Mouse (Mus musculus) spleen, adult 2 months (tissue): ENCODE results near the gene Hoxb2. TPM values are rescaled to one million over a fixed set of nuclear protein-coding genes. Genes with fewer than 3 reads are reported as not detected.

Source experiments
- DNase-seq, 2 experiments: peaks; one replicate each; pipeline versions ENCODE4 v3.0.0 to v3.0.0-alpha.2; 2012 to 2021; ENCODE audit warnings: low spot score in 2 of 2, low read depth in 1 of 2
- H3K27ac ChIP-seq: fragments of 200-500 bp; 2 replicates; pipeline ENCODE4 v1.5.1; 2012; ENCODE audit warnings: low read length, inconsistent platforms; ENCODE audit not compliant: insufficient read depth
- H3K27me3 ChIP-seq: fragments of 200-500 bp; 2 replicates; pipeline ENCODE4 v1.6.1; 2012; ENCODE audit warnings: mild to moderate bottlenecking, moderate library complexity, low read length, inconsistent platforms; ENCODE audit not compliant: control insufficient read depth, insufficient read depth
- H3K36me3 ChIP-seq: fragments of 200-500 bp; 2 replicates; pipeline ENCODE4 v1.6.1; 2012; ENCODE audit warnings: mild to moderate bottlenecking, low read length, inconsistent platforms; ENCODE audit not compliant: control insufficient read depth, insufficient read depth
- H3K4me1 ChIP-seq: fragments of 200-500 bp; 2 replicates; pipeline ENCODE4 v1.6.1; 2011; ENCODE audit warnings: inconsistent platforms; ENCODE audit not compliant: control insufficient read depth, insufficient read depth, insufficient read length
- H3K4me3 ChIP-seq: fragments of 200-500 bp; 2 replicates; pipeline ENCODE4 v1.5.1; 2011; ENCODE audit warnings: mild to moderate bottlenecking, inconsistent platforms; ENCODE audit not compliant: insufficient read depth, insufficient read length; ENCODE audit errors: extremely low read depth
- CTCF ChIP-seq: fragments of 200-500 bp; IDR thresholded peaks from 2 replicates; pipeline ENCODE4 v1.5.1; 2011; ENCODE audit warnings: mild to moderate bottlenecking, inconsistent platforms; ENCODE audit not compliant: insufficient read depth, insufficient read length, insufficient replicate concordance; ENCODE audit errors: extremely low read depth
- POLR2A ChIP-seq: fragments of 200-500 bp; IDR thresholded peaks from 2 replicates; pipeline ENCODE4 v1.6.1; 2011; ENCODE audit warnings: low read depth, low read length, inconsistent platforms
- WGBS: fragments of 180-500 bp; shearing (Covaris S2); methylation state at CpG from one replicate; pipeline ENCODE4 v1.1.7; 2018; 5-methylcytosine and 5-hydroxymethylcytosine counted together
- polyA plus RNA-seq: library from polyadenylated mRNA; depleted of rRNA; stranded (reverse); fragments of >200 nt; gene quantifications from 2 replicates; pipeline ENCODE4 v1.2.3, GENCODE M21; 2012; rRNA removed

The Hoxb2 gene
- polyA plus RNA-seq, result 1.9 and 2.4 TPM in 2 replicates

DNA sequence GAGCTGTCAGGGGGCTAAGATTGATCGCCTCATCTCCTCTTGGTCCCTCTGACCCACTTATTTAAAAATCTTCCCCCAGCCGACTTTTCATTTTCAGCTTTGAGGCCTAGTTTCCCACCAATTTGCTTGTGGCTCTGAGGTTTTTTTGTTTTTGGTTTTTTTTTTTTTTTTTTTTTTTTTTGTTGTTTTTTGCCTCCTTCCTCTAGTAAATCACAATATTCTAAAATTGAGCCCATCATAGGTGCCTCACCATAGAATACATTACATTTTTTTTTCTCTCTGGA, at the start of gene Hoxb2:
Gene Hoxb2, plus strand, starts transcription at position 185 of the 284 bp plus-strand sequence.
- Histone ChIP-seq H3K4me3 (no peak within 1 kb of the TSS), H3K4me1 (peaks cover 5% of the 10 kb centered on the region), H3K27ac (peak within 1 kb of the TSS; percentile 41), H3K27me3 (peaks cover 27% of the 10 kb centered on the region), H3K36me3 (no peaks in the 10 kb centered on the region)
- 70% methylated on average over 2 of the region's 2 CpGs for WGBS
- DNase-seq, result no peak
- TF ChIP-seq CTCF (no peak), POLR2A (no peak)

DNA sequence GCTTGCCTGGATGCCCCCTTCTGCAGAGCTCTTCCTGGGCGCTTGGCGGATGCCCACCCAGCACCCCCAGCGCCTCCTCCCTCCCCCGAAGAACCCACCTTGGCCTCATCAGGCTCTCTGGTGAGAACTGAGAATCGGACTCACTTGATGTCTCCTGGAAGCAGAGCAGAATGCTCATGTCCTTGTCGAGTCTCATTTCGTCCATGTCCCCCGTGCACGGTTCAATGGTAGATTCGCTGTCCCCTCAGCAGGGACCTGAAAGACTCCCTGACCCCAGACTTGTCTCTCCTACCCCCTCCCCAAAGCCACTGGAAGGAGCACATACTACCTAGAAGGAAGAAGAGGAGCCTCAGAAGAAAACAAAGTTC, 49.3 kb upstream of the Hoxb2 start:
- Histone ChIP-seq H3K4me3 (no peak overlapping the region), H3K27me3 (peaks cover 38% of the 10 kb centered on the region), H3K4me1 (peaks cover 4% of the 10 kb centered on the region; the same call in 1 of the 2 replicates), H3K36me3 (no peaks in the 10 kb centered on the region), H3K27ac (no peak overlapping the region)
- no peak for TF ChIP-seq CTCF
- no peak for TF ChIP-seq POLR2A
- DNase-seq, result no peak
- 74% methylated on average over 10 of the region's 10 CpGs for WGBS

DNA sequence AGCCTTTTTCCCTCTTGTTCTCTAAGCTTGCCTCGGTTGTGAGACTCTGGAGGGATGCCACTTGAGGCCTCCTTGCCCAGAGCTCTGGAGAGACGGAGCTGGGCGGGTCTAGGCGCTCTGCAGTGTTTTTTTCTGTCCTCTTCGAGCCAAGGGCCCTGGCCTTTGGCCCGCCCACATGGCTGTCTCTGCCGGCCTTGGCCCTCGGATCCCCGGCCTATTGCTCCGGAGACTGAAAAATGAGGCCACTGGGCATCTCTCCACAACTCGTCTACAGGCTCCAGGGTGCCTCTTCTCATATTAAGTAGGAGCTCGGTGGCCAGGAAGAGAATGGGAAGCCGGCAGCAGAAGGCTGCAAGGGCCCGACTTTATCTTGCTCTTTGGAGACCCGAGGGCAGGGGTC, 48.5 kb upstream of the Hoxb2 start:
- Histone ChIP-seq H3K27me3 (peaks cover 36% of the 10 kb centered on the region), H3K4me3 (no peak overlapping the region), H3K4me1 (peaks cover 4% of the 10 kb centered on the region; the same call in 1 of the 2 replicates), H3K36me3 (no peaks in the 10 kb centered on the region), H3K27ac (no peak overlapping the region)
- TF ChIP-seq CTCF (no peak), POLR2A (no peak)
- WGBS, result 62% methylated on average over 15 of the region's 15 CpGs
- no peak for DNase-seq

DNA sequence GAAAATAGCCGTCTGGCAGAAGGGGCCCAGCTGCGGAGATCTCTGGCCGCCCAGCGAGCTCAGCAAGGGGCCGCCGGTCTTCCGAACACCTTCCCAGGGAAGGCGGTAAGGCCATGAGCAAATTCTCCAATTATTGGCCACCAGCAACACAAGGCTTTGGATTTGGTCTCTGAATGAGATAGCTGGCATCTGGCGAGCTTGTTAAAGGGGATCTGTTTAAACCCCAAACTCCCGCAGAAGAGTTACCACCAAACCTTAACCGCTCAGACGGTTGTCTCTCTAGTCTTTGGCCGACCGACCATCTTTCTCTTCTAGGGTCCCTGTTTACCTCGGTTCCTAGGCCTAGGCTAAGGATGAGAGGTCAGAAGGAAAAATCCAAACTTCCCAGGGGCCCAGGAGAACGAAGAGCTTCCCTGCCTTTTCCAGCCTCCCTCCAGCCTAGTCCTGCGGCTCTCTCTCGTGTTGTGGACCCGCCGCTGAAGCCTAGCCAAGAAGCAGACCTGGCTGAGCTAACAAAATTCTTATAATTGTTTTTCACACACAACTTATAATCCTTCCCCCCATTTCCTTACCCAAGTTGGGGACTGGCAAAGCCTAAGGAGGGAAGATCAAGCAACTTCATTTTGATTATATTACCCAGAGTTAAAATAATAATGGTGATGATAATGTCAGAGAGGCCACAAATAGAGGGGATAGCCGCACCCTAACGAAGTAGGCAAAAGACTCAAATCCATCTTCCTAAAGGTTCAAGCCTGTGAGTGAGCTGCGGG, 47.8 kb upstream of the Hoxb2 start:
- no peak overlapping the region for H3K4me3 ChIP-seq

DNA sequence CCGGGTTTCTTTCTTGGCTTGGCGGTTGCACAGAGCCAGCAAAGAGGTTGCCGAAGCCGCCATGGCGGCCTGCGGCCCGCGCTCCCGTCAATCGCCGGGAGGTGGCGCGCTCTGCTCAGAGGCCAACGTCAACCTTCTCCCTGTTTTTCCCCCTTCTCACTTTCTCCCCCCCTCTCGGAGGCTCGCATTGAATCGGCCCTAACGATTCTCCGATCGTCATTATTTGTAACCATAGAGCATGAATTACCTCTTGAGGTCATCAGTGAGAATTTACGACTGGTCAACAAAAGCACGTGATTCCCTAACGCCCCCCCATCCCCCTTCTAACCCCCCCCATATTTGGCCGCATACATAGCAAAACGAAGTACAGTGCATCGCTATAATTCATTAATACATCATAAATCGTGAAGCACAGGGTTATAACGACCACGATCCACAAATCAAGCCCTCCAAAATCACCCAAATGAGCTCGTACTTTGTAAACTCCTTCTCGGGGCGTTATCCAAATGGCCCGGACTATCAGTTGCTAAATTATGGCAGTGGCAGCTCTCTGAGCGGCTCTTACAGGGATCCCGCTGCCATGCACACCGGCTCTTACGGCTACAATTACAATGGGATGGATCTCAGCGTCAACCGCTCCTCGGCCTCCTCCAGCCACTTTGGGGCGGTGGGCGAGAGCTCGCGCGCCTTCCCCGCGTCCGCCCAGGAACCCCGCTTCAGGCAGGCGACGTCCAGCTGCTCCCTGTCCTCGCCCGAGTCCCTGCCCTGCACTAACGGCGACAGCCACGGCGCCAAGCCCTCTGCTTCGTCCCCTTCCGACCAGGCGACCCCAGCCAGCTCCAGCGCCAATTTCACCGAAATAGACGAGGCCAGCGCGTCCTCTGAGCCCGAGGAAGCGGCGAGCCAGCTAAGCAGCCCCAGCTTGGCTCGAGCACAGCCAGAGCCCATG, 46.9 kb upstream of the Hoxb2 start, which contains the start of gene Hoxb5:
Gene Hoxb5, plus strand, starts transcription at position 186 of the 949 bp plus-strand sequence.
- peak in 1 of 2 experiments; percentile 31 for DNase-seq
- Histone ChIP-seq H3K27me3 (peaks cover 34% of the 10 kb centered on the region), H3K4me3 (peak within 1 kb of the TSS; percentile 16; the same call in 1 of the 2 replicates)

More for the DNA sequence above, 47.8 kb upstream of the Hoxb2 start:
- Histone ChIP-seq H3K4me1 (peaks cover 4% of the 10 kb centered on the region; the same call in 1 of the 2 replicates), H3K27me3 (peaks cover 34% of the 10 kb centered on the region), H3K27ac (no peak overlapping the region), H3K36me3 (no peaks in the 10 kb centered on the region)
- TF ChIP-seq POLR2A, result no peak
- no peak for TF ChIP-seq CTCF
- WGBS, result 68% methylated on average over 23 of the region's 23 CpGs
- no peak for DNase-seq

DNA sequence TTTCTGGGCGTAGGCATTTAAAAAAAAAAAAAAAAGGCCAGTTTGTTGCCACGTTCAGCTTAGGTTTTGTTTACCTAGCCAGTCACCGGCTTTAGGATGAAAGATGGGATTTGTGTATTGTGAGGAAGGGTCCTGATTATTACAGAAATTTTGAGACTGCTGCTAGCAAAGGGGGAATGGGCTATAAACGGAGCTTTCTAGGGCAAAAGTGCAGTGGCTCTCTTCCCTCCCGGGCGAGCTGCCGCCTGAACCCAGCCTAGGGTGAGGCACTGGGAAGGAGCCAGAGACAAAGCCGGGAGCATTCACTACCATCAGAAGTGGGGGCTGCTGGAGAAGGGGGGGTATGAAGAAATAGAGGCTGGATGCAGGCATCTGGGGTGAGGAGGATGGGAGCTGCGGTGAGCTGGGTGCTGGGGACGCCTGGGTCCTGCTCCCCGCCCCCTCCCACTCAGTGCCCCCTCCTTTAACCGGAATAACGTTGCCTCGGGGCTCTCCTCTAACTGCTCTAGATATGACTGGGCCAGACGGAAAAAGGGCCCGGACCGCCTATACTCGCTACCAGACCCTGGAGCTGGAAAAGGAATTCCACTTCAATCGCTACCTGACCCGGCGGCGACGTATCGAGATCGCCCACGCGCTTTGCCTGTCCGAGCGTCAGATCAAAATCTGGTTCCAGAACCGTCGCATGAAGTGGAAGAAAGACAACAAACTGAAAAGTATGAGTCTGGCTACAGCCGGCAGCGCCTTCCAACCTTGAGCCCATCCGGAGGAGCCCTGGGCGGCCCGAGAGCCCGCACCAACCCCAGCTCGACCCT, 45.7 kb upstream of the Hoxb2 start:
- Histone ChIP-seq H3K4me3 (no peak overlapping the region), H3K36me3 (no peaks in the 10 kb centered on the region), H3K27ac (no peak overlapping the region; the same call in 1 of the 2 replicates), H3K27me3 (peaks cover 27% of the 10 kb centered on the region), H3K4me1 (no peaks in the 10 kb centered on the region)
- no peak for TF ChIP-seq CTCF
- no peak for TF ChIP-seq POLR2A
- 21% methylated on average over 38 of the region's 38 CpGs for WGBS
- DNase-seq, result no peak

More for the DNA sequence above, 46.9 kb upstream of the Hoxb2 start, which contains the start of gene Hoxb5:
- WGBS, result 1% methylated on average over 69 of the region's 69 CpGs
- peaks cover 4% of the 10 kb centered on the region; the same call in 1 of the 2 replicates for H3K4me1 ChIP-seq
- TF ChIP-seq POLR2A (no peak), CTCF (peak; percentile 77)
- H3K27ac ChIP-seq, result no peak within 1 kb of the TSS
- H3K36me3 ChIP-seq, result no peaks in the 10 kb centered on the region
